Mouse (Mus musculus): Measurements from ENCODE around the gene Mov10l1. TPM values are rescaled to one million over a fixed set of nuclear protein-coding genes. Genes with fewer than 3 reads are reported as not detected.

Mov10l1 gene
- total RNA-seq, 2 experiments from 2014 or later = 89.7 to 92.7 TPM

DNA sequence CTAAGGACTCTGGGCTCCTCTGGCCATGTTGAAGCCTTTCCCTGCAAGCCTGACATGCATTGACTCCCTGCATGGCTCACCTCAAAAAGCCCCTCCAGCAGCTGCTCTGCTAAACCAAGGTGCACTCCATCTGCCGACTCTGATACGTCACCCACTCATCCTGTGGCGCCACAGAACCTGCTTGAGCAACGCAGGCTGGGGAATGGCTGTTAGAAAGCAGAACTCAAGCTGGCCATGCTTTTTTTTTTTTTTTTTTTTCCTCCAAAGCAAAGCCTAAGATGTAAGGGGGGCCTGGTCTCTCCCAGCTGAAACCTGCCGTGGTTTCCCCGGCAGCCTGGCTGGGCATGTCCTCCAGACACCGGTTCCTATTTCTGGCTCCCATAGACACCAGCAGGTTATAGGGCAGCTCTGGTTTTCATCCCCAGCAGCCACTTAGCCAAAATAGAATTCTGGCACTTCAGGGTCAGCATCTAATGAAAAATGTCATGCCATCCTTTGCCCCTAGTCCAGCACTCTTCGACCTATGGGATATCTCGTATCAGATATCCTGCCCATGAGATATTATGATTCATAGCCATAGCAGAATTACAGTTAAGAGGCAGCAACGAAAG, 91.4 kb downstream of the Mov10l1 start:
- intact Hi-C loops (cut with DNase I) = loop anchor here (5.0 kb wide), 1 partner anchor 52 kb away; no protein-coding TSS in a partner anchor
- DNase-seq = peak; percentile 34 to 39

DNA sequence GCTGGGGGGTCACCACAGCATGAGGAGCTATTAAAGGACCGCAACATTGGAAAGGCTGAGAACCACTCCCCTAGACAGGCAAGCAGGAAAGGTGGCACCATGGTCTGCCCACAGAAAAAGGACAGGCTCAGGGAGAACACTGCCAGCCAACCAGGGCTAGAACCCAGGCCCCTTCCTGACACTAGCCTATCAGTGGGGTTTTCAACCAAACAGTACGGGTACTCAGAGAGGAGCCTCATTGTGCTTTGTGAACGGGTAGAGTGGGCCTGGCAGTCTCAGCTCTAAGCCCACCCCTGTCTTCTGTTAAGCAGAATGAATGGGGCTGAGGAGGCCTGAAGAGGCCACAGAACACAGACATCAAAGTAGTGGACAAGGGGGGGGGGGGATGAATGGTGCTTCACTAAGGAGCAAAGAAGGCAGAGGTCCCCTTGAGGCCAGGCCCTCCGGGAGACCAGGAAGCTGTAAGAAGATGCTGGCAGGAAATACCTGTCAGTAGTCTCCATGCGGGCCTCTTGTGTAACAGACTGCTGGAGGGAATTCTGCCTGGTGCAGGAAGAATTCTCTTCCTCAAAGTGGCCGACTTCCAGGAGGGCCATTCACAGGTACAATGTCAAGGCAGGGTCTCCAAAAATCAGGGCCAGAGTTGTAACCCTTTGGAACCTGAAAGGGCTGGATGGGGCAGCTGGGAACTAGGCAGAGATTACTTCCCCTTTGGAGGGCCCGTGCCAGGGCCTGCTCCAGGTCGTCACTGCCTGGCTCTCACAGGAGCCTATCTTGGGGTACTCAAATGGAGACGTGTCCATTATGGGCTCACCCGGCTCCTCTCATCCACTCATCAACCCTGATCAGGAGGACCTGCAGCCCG, 92.1 kb downstream of the Mov10l1 start, which contains the start of gene Trabd:
Gene Trabd (plus strand): TSS at position 512 of the 865 bp plus-strand sequence.
- intact Hi-C loops (cut with DNase I) = loop anchor here (5.0 kb wide), 1 partner anchor 53 kb away; no protein-coding TSS in a partner anchor
- no peak for DNase-seq

DNA sequence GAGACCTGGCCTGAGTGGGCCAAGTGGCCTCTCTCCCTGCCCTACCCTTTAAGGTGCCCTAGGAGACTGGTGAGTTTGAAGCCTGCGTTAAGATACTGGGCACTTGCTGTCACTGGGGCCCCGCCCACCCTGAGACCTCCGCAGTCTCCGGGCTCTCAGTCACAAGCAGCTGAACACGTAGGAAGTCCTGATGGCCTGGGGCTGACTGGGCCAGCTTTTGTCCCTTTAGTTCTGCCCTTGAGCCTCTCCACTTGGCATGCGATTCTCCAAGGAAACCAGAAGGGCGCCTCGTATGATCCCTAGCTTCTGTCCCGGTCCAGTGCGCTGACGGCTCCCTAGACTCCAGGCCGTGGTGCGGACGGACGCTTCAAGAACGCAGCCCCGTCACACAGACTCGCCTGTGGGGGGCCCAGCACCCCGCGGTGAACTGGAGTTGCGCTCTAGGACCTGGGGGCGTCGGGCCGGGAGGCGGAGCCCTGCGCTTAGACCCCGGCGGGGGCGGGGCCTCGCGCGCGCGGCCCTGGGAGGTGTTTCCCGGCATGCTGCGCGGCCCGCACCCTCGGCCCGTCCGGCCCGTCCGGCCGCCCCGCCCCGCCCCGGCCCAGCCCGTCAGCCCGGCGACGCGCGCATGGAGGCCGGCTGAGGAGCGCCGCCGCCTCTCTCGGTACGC, 92.9 kb downstream of the Mov10l1 start:
- DNase-seq = peak; percentile 87 to 90
- intact Hi-C loops (cut with DNase I) = loop anchor here (2.0 kb wide), 1 partner anchor 135 kb away; the partner anchor contains the start of gene Ppp6r2

DNA sequence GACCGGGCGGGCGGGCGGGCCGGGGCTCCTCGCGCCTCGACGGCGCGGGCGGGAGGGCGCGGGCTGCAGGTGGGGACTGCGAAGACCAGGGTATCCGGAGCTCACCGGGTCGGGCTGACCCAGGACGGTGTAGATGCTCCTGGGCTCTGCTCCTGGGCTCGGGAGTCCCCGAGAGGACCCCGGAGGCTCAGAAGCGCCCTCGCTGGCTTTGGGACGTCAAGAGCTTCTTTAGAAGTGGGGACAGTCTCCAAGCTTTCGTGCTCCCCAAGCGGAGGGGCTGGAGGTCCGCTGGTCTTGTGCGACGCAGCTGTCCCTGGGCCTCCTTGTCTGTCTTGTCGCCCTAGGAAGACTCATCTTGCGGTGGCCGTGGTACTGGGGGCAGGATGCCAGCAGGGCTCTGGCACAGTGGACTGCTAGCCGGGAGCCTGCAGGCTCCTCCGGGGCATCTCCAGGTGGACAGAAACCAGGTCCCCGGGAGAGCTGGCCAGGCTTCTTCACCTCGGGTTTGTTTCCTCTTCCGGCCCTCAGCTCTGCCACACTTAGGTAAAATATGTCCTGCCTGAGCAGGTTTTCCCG, 93.5 kb downstream of the Mov10l1 start:
- intact Hi-C loops (cut with DNase I) = loop anchor here (2.0 kb wide), 1 partner anchor 135 kb away; the partner anchor contains the start of gene Ppp6r2
- DNase-seq = peak in 1 of 2 experiments; percentile 50

DNA sequence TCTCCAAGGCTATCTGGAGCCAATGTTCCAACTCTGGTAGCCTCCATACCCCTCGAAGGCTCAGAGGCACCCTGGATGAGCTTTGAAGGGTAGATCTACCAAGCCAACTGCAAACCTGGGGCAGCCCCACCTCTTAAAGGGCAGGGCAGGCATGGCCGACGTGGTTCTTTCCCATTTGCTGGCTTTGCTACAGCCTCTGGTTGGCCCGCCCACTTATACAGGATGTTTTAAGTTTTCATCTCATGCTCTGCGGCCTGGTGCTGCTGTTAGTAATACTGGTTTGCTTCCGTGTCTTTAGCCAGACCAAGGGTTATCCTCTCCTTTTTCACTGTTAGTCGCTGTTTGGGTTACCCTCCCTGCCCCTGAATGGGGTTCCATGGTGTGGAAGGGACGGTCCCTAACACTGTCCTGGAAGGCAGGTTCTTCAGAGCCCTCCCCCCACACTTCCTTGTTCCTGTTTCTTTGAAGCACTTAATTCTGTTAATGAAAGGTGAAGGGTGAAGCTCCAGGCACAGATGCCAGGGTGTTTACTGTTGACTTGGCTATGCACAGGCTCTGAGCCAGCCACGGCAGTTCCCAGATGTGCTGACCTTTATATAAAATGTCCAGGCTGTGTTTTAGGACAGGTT, 95.6 kb downstream of the Mov10l1 start:
- peak; percentile 34 to 35 for DNase-seq
- intact Hi-C loops (cut with DNase I) = loop anchor here (2.0 kb wide), 1 partner anchor 260 kb away; the partner anchor contains the start of genes Alg12 and Creld2

DNA sequence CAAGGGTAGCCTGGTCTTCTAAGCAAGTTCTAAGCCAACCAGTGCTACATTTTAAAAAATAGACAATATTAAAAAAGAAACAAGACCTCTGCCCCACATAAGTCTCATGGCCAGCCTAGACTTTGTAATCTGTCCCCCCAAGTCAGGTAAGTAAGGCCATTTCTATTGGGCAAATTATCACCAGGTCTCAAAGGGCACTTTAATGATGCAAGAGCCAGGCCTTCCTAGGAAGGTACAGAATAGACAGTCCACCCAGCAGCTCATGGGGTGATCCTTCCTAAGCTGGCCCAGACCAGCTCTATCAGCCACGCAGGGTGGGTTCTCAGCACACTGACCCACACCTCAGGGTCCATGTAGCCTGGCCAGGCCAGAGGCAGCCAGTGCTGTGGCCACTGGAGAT, 101.2 kb downstream of the Mov10l1 start:
- DNase-seq = no peak
- intact Hi-C loops (cut with DNase I) = no loop called here

DNA sequence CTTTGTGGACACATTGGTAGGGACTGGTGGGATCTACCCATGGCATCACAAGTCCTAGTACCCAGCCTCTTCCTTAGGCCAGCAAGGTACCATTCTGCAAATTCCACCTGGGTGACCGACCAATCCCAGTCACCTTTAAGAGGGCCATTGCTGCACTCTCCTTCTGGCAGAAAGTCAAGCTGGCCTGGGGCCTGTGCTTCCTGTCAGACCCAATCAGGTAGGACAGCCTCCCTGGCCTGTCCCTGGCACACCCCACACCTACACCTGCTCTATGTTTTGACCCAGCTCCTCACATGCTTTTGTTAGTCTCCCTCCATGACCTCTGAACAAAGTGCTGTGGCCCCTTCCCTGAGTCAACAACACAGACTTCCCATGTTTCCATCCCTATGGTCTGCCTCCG, 102.1 kb downstream of the Mov10l1 start:
- intact Hi-C loops (cut with DNase I) = no loop called here
- DNase-seq = no peak

DNA sequence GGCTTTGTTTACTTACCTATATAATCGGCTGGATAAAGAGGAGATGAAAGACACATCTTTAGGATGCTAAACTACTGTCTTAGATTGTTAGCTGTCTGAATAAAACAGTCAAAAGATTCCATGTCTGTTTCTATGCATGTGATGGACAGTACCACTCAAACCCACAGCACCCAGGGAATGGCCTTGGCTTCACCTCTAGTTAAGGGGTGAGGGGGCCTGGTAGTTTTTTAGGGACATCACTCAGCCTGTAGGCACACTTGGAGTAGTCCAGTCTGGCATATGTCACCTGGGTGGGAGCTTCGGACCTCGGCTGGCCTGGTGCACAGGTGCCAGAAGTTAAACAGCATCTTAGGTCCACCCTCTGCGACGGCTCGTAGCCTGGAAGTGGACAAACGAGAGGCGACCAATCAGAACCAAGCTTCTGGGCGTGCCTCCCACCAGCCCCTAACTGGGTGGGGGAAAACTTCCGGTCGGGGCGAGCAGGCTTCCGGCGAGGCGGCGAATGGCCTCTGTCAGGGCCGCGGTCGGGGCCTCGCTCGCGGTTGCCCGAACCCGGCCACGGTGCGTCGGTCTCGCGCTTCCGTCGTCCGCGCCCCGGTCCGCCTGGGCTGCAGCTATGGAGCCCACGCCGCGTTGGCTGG, 106.0 kb downstream of the Mov10l1 start, which contains the start of gene Selenoo:
Gene Selenoo (plus strand): TSS at position 478 of the 641 bp plus-strand sequence.
- intact Hi-C loops (cut with DNase I) = loop anchor here (1.0 kb wide), 1 partner anchor 11 kb away; no protein-coding TSS in a partner anchor

DNA sequence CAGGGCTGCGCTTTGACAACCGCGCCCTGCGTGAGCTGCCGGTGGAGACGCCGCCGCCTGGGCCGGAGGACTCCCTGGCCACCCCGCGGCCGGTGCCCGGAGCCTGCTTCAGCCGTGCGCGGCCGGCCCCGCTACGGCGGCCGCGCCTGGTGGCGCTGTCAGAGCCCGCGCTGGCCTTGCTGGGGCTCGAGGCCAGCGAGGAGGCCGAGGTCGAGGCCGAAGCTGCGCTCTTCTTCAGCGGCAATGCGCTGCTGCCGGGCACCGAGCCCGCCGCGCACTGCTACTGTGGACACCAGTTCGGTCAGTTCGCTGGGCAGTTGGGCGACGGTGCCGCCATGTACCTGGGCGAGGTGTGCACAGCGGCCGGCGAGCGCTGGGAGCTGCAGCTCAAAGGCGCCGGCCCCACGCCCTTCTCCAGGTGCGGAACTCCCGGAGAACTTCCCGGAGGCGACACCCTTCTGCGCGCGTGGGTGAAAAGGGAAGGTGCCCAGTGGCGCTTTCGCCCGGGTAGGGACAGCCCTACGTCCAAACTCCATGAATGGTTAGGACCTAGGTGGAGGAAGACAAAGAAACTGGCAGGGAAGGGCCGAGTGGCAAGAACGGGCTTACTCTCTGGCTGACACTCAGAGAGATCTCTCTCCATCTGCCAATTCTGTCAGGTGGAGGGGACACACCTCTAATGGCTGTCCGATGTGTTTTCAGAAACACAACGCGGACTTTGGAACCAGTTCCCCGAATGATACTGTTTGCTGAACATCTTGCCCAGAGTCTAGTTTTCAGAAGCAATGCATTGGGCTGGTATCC, 106.7 kb downstream of the Mov10l1 start:
- intact Hi-C loops (cut with DNase I) = loop anchor here (1.0 kb wide), 1 partner anchor 12 kb away; no protein-coding TSS in a partner anchor
- DNase-seq = no peak

More for the DNA sequence above, 106.0 kb downstream of the Mov10l1 start, which contains the start of gene Selenoo:
- peak; percentile 89 to 93 for DNase-seq

DNA sequence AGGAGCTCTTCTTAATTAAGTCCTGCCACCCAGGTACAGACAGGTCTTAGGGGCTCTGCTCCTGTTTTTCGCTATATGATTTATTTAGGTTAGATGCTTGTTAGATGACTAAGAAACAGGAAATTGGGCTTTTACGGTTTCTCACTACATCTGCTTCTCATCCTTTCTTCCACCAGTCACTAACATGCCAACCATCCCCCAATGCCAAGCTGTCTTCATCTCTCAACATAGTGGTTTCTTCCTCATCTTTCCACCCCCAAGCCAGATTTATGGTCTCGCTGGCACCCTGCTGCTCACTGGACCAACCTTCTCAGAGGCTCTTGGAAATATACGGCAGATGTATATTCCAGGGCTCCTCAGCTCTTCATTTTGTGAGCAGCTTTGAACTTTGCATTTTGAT, 108.0 kb downstream of the Mov10l1 start:
- intact Hi-C loops (cut with DNase I) = no loop called here
- DNase-seq = no peak

DNA sequence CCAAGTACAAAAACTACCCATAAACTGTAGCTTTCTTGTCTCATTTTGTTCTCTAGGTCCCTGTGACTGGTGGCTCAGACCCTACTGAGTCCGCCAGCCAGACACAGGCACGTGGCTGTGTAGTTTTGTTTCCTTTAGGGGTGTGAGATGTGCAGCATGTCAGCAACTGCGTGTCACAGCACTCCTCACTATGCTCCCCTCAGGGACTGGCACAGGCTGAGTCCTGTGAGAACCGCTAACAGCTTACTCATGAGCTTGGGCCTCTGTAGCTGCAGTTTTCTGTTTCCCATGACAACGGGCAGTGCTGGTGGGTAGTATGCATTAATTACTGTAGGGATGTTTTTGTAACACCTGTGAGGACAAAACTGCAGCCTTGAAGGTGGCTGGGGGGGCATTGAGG, 109.5 kb downstream of the Mov10l1 start:
- intact Hi-C loops (cut with DNase I) = no loop called here
- DNase-seq = no peak

DNA sequence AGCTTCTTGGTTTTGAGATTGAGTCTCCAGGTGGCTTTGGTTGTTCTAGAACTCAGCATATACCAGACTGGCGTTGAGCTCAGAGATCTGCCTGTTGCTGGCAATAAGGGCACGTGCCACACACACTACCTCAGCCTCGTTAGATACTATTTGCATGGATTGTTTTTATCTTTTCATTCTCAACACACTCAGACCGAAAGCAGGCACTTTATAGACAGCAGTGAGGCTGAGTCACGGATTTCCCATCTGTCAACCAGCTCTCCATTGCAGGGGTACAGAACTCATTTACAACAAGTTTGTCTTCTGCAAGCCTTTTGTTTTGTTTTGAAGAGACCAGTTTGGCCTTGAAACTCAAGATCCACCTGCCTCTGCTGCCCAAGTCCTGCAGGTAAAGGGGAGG, 114.7 kb downstream of the Mov10l1 start:
- no peak for DNase-seq
- intact Hi-C loops (cut with DNase I) = no loop called here

DNA sequence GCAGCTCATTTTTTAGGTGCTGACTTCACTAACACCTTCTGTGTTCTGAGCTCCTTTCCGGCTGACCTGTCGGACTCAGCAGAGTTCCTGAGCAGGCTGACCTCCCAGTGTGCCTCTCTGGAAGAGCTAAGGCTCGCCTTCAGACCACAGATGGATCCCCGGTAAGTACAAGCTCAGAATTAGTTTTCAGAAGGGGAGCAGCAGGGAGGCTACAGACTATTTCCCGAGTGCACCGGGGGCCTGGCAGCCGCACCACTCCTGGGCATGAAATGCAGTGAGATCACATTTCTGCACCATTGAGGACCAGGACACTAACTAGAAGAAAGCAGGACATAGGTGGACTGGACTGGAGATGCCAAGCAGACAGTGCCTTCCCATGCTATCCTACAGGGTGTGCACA, 115.9 kb downstream of the Mov10l1 start:
- no peak for DNase-seq
- intact Hi-C loops (cut with DNase I) = no loop called here

DNA sequence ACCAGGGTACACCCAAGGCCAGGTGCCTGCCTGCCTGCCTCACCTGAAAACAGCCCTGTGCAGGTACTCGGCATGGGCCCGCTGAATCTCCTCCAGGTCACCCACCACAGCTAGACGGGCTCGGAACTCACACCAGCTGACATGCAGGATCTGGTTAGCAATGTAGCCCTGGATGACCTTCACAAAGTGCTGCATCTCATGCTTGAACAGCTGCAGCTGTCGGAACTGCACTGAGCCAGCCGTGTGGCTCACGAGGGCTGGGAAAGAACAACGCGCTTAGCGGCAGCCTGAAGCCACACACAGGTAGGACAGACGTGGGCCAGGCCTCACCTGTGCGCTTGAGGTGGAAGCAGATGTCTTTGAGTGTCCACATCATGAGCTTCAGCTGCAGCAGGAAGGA, 118.1 kb downstream of the Mov10l1 start:
- no peak for DNase-seq
- intact Hi-C loops (cut with DNase I) = no loop called here

DNA sequence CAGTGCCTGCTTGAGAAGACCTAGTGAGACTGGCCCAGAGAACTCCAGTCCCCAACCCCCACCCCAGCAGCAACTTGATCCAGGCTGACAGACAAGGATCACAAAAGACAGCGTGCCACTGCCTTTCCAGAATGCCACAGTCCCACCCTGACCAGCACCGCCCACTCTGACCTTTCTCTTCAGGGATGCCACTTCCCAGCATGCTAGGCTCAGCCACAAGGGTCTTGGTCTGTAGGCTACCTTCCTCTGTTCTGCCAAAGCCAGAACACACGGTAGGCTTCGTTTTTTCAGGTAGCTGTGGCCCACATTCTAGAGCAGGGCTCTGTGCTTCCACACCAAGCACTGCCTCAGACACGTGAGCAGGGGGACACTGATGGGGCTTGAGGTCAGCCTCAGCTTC, 119.9 kb downstream of the Mov10l1 start:
- intact Hi-C loops (cut with DNase I) = no loop called here
- DNase-seq = no peak

DNA sequence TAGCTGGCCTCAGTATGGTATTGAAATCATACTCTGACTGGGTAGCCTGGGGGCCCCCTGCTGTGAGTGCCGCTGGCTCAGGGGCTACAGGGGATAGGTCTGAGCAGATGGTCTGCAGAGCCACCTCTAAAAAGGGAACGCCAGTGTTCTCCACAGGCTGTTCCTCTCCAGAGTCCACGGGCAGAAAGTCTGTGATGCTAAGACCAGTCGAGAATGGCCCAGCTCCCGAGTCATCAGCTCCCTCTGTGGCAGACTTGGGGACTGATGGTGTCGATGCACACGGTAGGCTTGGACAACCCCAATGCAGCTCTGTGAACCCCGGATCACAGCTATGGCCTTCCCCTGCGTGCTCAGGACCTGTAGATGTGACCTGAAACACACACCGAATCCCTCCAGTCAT, 121.2 kb downstream of the Mov10l1 start:
- intact Hi-C loops (cut with DNase I) = no loop called here
- no peak for DNase-seq

DNA sequence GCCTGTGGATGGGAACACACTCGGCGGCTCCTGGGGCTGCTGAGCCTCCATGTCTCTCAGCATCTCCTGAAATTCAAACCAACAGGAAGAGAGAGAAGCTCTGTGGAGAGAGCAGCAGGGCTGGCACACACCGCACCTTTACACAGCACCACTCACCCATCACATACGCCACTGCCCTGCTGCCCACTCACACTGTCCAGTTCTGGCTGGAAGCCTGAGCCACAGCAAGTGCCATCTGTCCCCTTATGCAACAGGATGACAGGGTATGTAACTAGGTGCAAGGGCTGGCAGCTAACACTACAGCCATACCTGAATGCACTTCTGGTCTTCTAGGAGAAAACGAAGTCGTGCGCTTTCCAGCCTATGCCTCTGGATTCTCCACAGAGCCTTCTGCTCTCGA, 121.7 kb downstream of the Mov10l1 start:
- intact Hi-C loops (cut with DNase I) = no loop called here
- DNase-seq = no peak

Data from heart, postnatal 36 days (tissue).